Mouse (Mus musculus): ENCODE measurements around the gene Fbn1. TPM values are rescaled to one million over a fixed set of nuclear protein-coding genes. Genes with fewer than 3 reads are reported as not detected.
A peak's percentile ranks its signal among the peaks of the same experiment; 100 is the strongest.

The Fbn1 gene
- total and polyA plus RNA-seq, 3 experiments, result 0.04 to 0.17 (median 0.09) TPM

- Histone ChIP-seq H3K79me2 (replicated peaks; ENCODE audit: control insufficient read depth, extremely low read depth, insufficient read depth, poor library complexity, severe bottlenecking) (no peaks in the 10 kb centered on the region), H3K27ac (ENCODE audit: insufficient read depth, low read depth) (no peak overlapping the region), H3K4me1 (ENCODE audit: control insufficient read depth in 1 of 2, insufficient read depth in 2 of 2) (peaks cover 4 to 8% of the 10 kb centered on the region in 2 experiments; a peak in 2 of 4 replicates), H3K4me3 (replicated peaks in 1 of 3; ENCODE audit: low read depth in 2 of 3, low read length in 2 of 3, poor library complexity in 1 of 3) (no peak overlapping the region), H3K9ac (ENCODE audit: insufficient read depth, low read depth) (no peak overlapping the region), H3K36me3 (replicated peaks in 1 of 2; ENCODE audit: control insufficient read depth in 1 of 2, insufficient read depth in 1 of 2, low read length in 1 of 2) (no peaks in the 10 kb centered on the region), H3K27me3 (replicated peaks) (no peaks in the 10 kb centered on the region), H3K4me2 (ENCODE audit: insufficient read depth, low read depth, poor library complexity, severe bottlenecking) (0 out of 2 replicates have a peak overlapping the region, but pooled peaks have one; percentile 16), H3K9me3 (replicated peaks; ENCODE audit: low read length) (no peaks in the 10 kb centered on the region)
- DNase-seq (ENCODE audit: extremely low read depth), result no peak
- TF ChIP-seq JUN (IDR thresholded peaks at IDR 0.05; ENCODE audit: insufficient read depth, low read depth, low read length) (peak; percentile 56), ETS1 (conservative IDR thresholded peaks at IDR 0.05; ENCODE audit: low read depth, low read length) (no peak), EP300 (IDR thresholded peaks at IDR 0.05; ENCODE audit: low read length) (0 out of 2 replicates have a peak, but pooled peaks have one; percentile 17), BHLHE40 (IDR thresholded peaks at IDR 0.05; ENCODE audit: low read depth, low read length) (no peak), JUND (conservative IDR thresholded peaks at IDR 0.05; ENCODE audit: low read depth, low read length) (peak; percentile 75), KAT2A (IDR thresholded peaks at IDR 0.05; ENCODE audit: insufficient replicate concordance, low read length) (no peak), PAX5 (IDR thresholded peaks at IDR 0.05; ENCODE audit: low read length) (no peak)
- in situ Hi-C loops (cut with MboI; ENCODE audit: low pct_ligation_motif_present, low pct_unique_long_range_greater_than_20kb, low sequenced_read_pairs), result no loop called here
- dilution Hi-C loops (cut with MboI; ENCODE audit: extremely low pct_ligation_motif_present, extremely low pct_unique_long_range_greater_than_20kb, low sequenced_read_pairs), result no loop called here
These were observed 37.1 kb downstream of the Fbn1 start for GRCm38 (mm10) chr2:125470553-125471295.

GRCm38 (mm10) chr2:125464036-125464435, 43.8 kb downstream of the Fbn1 start:
- Histone ChIP-seq H3K9me3 (replicated peaks; ENCODE audit: low read length) (no peaks in the 10 kb centered on the region), H3K27ac (ENCODE audit: insufficient read depth, low read depth) (no peak overlapping the region), H3K4me2 (ENCODE audit: insufficient read depth, low read depth, poor library complexity, severe bottlenecking) (no peak overlapping the region), H3K27me3 (replicated peaks) (no peaks in the 10 kb centered on the region), H3K36me3 (replicated peaks in 1 of 2; ENCODE audit: control insufficient read depth in 1 of 2, insufficient read depth in 1 of 2, low read length in 1 of 2) (no peaks in the 10 kb centered on the region), H3K4me1 (ENCODE audit: control insufficient read depth in 1 of 2, insufficient read depth in 2 of 2) (0 out of 4 replicates have a peak, but pooled peaks cover 0 to 4% of the 10 kb centered on the region in 2 experiments), H3K79me2 (replicated peaks; ENCODE audit: control insufficient read depth, extremely low read depth, insufficient read depth, poor library complexity, severe bottlenecking) (no peaks in the 10 kb centered on the region), H3K4me3 (replicated peaks in 1 of 3; ENCODE audit: low read depth in 2 of 3, low read length in 2 of 3, poor library complexity in 1 of 3) (no peak overlapping the region), H3K9ac (ENCODE audit: insufficient read depth, low read depth) (no peak overlapping the region)
- TF ChIP-seq RAD21 (IDR thresholded peaks at IDR 0.05; ENCODE audit: low read depth, low read length) (no peak), ETS1 (conservative IDR thresholded peaks at IDR 0.05; ENCODE audit: low read depth, low read length) (no peak), UBTF (IDR thresholded peaks at IDR 0.05; ENCODE audit: low read depth, low read length) (no peak), JUND (conservative IDR thresholded peaks at IDR 0.05; ENCODE audit: low read depth, low read length) (no peak), USF2 (conservative IDR thresholded peaks at IDR 0.05; ENCODE audit: low read depth, low read length) (no peak), TBP (conservative IDR thresholded peaks at IDR 0.05; ENCODE audit: low read depth, low read length) (no peak), MAX (IDR thresholded peaks at IDR 0.05; ENCODE audit: low read length) (no peak), TCF12 (IDR thresholded peaks at IDR 0.05; ENCODE audit: low read depth, low read length) (no peak), ZNF384 (IDR thresholded peaks at IDR 0.05; ENCODE audit: low read depth, low read length) (no peak), MAZ (IDR thresholded peaks at IDR 0.05; ENCODE audit: low read depth, low read length) (no peak), GABPA (IDR thresholded peaks at IDR 0.05; ENCODE audit: insufficient replicate concordance, low read depth, low read length) (no peak), JUN (IDR thresholded peaks at IDR 0.05; ENCODE audit: insufficient read depth, low read depth, low read length) (no peak), CHD1 (IDR thresholded peaks at IDR 0.05; ENCODE audit: low read depth, low read length) (no peak), POLR2A (IDR thresholded peaks at IDR 0.05; ENCODE audit: low read depth, low read length) (no peak), ZKSCAN1 (IDR thresholded peaks at IDR 0.05; ENCODE audit: borderline replicate concordance, low read depth, low read length) (no peak), CHD2 (IDR thresholded peaks at IDR 0.05; ENCODE audit: low read length) (no peak)
- DNase-seq (ENCODE audit: extremely low read depth), result no peak
- dilution Hi-C loops (cut with MboI; ENCODE audit: extremely low pct_ligation_motif_present, extremely low pct_unique_long_range_greater_than_20kb, low sequenced_read_pairs), result no loop called here
- in situ Hi-C loops (cut with MboI; ENCODE audit: low pct_ligation_motif_present, low pct_unique_long_range_greater_than_20kb, low sequenced_read_pairs), result no loop called here
